Mouse (Mus musculus) erythroblast, adult 5-6 weeks (primary cell): ENCODE data around the gene Aff4. TPM values are rescaled to one million over a fixed set of nuclear protein-coding genes. Genes with fewer than 3 reads are reported as not detected.

Source experiments
- ATAC-seq: replicated peaks from 2 replicates; pipeline ENCODE4 v1.8.0; 2016; ENCODE audit warnings: moderate number of reproducible peaks, mild to moderate bottlenecking, moderate TSS enrichment, inconsistent platforms; ENCODE audit not compliant: poor library complexity, low FRiP score, severe bottlenecking
- total RNA-seq, 2 experiments: library from RNA; stranded (forward) in 1 of 2; stranded (reverse) in 1 of 2; fragments of 150-400 nt in 1 of 2; fragments of 200-764, 138-1000 nt in 1 of 2; gene quantifications; 2 replicates each; pipeline versions ENCODE4 v1.2.3 to v1.2.4; 2015 to 2017; ENCODE audit warnings: low replicate concordance in 2 of 2

Gene Aff4
- total RNA-seq, 2 experiments from 2014 or later, result 25.4 to 50.3 TPM

DNA sequence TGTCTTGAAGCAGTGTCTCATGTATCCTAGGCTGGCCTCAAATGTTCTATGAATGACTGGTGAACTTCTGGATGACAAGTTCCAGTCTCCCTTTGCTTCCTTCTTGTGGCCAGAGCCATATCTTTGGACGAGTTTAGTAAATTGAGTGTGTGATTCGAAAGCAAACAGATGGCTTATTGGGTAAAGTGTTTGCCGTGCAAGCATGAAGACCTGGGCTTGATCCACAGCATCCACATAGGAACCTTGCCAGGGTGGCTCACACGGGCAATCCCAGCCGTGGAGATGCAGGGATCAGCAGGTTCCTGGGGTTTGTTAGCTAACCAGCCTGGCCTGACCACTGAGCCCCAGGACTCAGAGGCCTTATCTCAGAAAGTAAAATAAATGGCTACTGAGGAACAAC, 102.4 kb downstream of the Aff4 start:
- no peak for ATAC-seq

- no peak for ATAC-seq
These were observed 106.1 kb downstream of the Aff4 start, which contains the start of the genes Gm10447 and Shroom1 for GRCm38 (mm10) chr11:53456474-53457371. Gene Gm10447, minus strand, starts transcription at chr11:53457110. Gene Shroom1, plus strand, starts transcription at chr11:53457205.

DNA sequence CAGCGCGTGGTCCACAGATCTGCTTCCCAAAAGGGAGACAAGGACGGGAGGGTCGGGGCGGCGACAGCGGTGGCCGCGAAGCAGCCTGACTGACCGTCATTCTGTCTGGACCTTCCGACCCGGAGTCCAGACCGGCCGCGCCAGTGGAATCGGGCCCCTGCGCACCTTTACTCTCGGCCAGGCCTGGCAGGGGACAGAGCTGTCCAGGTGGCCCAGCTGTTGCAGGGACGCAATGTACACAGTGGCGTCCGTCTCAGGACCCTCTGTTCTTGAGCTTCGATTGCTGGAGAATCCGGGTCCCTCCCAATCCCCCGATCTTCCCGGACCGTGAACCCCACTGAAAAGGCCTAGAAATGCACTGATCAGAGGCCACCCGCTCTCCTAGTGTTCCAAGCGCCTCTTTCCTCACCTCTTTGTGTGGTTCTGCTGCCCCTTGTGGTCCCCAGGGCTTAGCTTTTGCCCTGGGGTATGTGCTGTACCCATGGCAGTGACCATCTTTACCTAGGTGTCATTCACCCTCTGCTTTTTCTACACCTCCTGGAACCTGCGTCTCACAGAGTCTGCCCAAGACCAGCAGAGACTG, 106.8 kb downstream of the Aff4 start:
- no peak; the same call in 1 of the 2 replicates for ATAC-seq

DNA sequence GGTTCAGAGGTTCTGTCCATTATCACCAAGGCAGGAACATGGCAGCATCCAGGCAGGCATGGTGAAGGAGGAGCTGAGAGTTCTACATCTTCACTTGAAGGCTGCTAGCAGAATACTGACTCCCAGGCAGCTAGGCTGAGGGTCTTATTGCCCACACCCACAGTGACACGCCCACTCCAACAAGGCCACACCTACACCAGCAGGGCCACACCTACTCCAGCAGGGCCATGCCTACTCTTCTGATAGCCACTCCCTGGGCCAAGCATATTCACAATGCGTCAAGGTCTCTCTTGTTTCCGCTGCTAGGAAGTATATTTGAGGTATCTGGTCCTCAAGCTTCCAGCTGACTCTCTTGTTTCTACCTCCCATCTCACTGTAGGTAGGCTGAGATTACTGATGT, 108.4 kb downstream of the Aff4 start:
- no peak for ATAC-seq

DNA sequence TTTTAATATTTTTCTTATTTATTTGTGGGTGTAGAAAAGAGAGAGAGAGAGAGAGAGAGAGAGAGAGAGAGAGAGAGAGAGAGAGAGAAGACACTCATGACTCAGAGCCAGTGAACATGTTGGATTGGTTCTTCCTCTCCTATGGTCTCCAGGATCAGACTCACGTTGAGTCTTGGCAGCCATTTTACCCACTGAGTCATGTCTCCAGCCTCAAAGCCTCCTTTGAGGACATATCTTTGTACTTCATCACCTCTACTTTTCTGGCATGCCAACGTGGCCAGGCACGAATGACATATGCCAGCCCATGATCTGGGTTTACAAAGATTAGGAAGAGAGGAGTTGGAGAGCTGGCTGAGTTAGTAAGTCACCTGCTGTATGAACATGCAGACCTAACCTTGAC, 109.6 kb downstream of the Aff4 start:
- ATAC-seq, result no peak

DNA sequence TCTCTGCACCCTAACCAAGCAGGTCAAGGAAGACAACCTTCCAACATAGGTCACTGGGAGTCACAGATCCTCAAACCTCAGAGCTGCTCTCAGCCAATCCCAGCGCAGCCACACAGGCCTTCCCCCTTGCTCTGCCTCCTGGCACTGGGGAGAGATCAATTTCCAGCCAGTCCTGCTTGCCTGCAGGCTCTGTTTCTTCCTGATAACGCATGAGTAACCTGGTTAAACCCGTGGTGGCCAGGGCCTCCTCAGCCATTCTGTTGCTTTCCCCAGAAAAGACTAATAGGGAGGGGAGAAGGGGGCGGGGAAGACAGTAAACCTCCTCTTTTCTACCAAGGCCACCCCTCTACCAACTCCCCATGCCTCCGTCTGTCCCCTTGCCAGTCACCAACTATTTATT, 111.1 kb downstream of the Aff4 start:
- ATAC-seq, result no peak

DNA sequence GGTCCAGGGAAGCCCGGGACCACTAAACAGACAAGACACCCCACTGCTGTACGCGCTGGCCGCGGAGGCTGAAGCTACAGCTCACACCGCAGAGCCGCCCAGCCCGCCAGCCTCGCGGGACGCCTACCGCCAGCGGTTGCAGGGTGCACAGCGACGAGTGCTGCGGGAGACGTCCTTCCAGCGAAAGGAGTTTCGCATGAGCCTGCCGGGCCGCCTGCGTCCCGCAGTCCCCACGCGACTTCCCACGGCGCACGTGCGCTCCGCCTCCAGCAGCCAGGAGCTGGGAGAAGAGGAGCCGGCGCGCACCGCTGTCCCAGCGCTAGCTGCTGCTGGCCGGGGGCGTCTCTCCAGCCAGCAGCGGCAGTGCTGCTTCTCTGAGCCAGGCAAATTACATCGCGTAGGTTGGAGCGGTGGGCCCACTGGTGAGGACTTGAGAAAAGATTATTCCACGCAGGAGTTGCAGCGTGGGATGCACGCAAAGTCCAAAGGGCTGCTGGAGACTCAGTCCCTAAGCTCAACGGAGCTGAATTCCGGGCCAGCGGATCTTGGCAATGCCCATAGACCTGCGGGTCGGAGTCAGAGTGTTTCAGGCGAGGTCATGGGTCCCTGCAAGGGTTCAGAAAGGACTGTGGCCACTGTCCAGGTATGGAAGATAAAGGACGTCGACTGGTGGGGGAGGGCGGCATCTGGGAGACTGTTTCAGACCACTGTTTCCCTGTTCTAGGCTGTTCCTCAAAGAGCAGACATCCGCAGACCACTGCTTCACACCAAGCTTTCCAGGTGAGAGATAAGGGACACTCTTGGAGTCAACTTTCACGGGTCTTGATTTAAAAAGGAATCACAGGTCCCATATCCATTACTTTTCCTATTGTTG, 113.2 kb downstream of the Aff4 start:
- ATAC-seq, result no peak

DNA sequence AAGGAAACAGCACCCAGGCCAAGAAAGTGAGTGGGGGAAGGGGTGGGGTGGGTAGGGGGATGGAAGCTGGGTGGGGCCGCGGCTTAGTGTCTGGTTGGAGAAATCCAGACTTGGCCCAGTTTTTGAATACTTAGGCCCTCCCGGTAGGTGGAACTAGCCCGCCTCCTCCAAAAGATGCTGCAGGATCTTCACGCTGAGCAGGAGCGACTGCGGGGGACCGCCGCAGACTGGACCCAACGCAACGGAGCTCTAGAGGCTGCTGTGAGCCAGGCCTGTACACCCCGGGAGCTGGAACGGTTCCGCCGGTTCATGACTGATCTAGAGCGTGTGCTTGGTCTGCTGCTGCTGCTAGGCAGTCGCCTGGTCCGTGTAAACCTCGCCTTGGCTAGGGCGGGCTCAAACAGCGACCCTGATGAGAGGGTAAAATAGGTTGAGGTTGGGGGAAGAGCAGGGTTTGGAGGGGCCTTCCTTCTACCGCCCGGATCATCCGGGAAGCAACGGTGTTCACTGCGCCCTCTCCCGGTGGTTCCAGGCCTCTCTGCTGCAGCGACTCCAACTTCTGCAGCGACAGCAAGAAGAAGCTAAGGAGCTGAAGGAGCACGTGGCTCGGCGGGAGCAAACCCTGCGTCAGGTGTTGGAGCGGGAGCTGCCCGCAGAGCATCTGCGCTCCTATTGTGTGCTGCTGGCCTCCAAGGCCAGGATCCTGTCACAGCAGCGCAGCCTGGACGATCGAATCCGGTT, 115.8 kb downstream of the Aff4 start:
- no peak for ATAC-seq

DNA sequence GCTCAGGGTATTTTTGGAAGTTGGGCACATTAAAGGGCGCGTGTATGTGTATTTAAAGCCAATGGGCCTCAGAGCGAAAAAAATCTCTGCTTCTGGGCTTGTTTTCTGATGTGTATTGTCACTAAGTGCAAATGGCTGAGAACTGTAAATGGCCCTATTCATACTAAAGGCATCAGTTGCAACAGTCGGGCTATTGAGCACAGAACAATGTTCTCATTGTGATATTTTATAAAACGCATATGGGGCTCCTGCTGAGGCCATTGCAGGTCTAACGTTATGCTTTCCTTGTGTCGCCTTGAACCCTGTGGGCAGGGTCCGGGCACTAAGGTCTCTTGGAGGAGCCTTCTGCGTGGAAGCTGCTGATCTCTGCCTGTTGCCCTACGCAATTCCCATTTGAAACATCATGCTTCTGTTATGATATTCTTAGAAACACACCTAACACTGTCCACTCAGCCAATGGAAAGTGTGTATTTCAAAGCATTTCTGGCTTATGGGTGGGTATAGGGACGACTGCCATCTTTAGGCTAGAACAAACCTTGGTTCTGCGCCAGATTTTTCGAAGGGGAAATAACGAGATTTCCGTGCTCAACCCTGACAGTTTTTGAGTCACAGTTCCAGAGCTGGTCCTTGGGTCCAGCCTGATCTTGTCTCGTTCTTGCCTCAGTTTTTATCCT, 118.8 kb downstream of the Aff4 start:
- no peak for ATAC-seq

GRCm38 (mm10) chr11:53469968-53470695, 119.5 kb downstream of the Aff4 start, which contains the start of gene Gm9837:
Gene Gm9837, minus strand, starts transcription at chr11:53470479.
- ATAC-seq, result peak; percentile 88

Other genes starting within 250 kb of the Aff4 start
- gene Hspa4, start 50.4 kb upstream of the Aff4 start, total RNA-seq (2015; ENCODE audit: low replicate concordance), result 40.9 and 48.5 TPM in 2 replicates
- gene Hspa4, start 50.4 kb upstream of the Aff4 start, total RNA-seq (2017; ENCODE audit: low replicate concordance), result 93.7 and 111 TPM in 2 replicates
- 7.9 and 13.6 TPM in 2 replicates for gene Zcchc10, start 26.2 kb upstream of the Aff4 start, total RNA-seq (2015; ENCODE audit: low replicate concordance)
- 0.94 and 2.0 TPM in 2 replicates for gene Zcchc10, start 26.2 kb upstream of the Aff4 start, total RNA-seq (2017; ENCODE audit: low replicate concordance)
- gene Leap2, start 72.3 kb downstream of the Aff4 start, total RNA-seq (2015; ENCODE audit: low replicate concordance), result not detected in 2 replicates
- gene Leap2, start 72.3 kb downstream of the Aff4 start, total RNA-seq (2017; ENCODE audit: low replicate concordance), result not detected in 2 replicates
- gene Uqcrq, start 80.0 kb downstream of the Aff4 start, total RNA-seq (2015; ENCODE audit: low replicate concordance), result 24.5 and 74.4 TPM in 2 replicates
- gene Uqcrq, start 80.0 kb downstream of the Aff4 start, total RNA-seq (2017; ENCODE audit: low replicate concordance), result 7.6 and 16.6 TPM in 2 replicates
- gene Gdf9, start 80.2 kb downstream of the Aff4 start, total RNA-seq (2015; ENCODE audit: low replicate concordance), result not detected in 2 replicates
- gene Gdf9, start 80.2 kb downstream of the Aff4 start, total RNA-seq (2017; ENCODE audit: low replicate concordance), result not detected in 2 replicates
- gene Gm10447, start 106.3 kb downstream of the Aff4 start, total RNA-seq (2015; ENCODE audit: low replicate concordance), result not detected in 2 replicates
- not detected in 2 replicates for gene Gm10447, start 106.3 kb downstream of the Aff4 start, total RNA-seq (2017; ENCODE audit: low replicate concordance)
- gene Shroom1, start 106.4 kb downstream of the Aff4 start, total RNA-seq (2015; ENCODE audit: low replicate concordance), result not detected in 2 replicates
- not detected in 2 replicates for gene Shroom1, start 106.4 kb downstream of the Aff4 start, total RNA-seq (2017; ENCODE audit: low replicate concordance)
- gene Gm9837, start 119.6 kb downstream of the Aff4 start, total RNA-seq (2015; ENCODE audit: low replicate concordance), result not detected in 2 replicates
- not detected in 2 replicates for gene Gm9837, start 119.6 kb downstream of the Aff4 start, total RNA-seq (2017; ENCODE audit: low replicate concordance)
- gene Gm9945, start 129.3 kb downstream of the Aff4 start, total RNA-seq (2015; ENCODE audit: low replicate concordance), result 2.3 and 2.5 TPM in 2 replicates
- 5.2 and 6.7 TPM in 2 replicates for gene Gm9945, start 129.3 kb downstream of the Aff4 start, total RNA-seq (2017; ENCODE audit: low replicate concordance)
- 178 and 210 TPM in 2 replicates for gene Sowaha, start 129.4 kb downstream of the Aff4 start, total RNA-seq (2015; ENCODE audit: low replicate concordance)
- gene Sowaha, start 129.4 kb downstream of the Aff4 start, total RNA-seq (2017; ENCODE audit: low replicate concordance), result 298 and 357 TPM in 2 replicates
- 28.1 and 29.9 TPM in 2 replicates for gene Sept8, start 168.4 kb downstream of the Aff4 start, total RNA-seq (2015; ENCODE audit: low replicate concordance)
- 31.2 and 60.5 TPM in 2 replicates for gene Sept8, start 168.4 kb downstream of the Aff4 start, total RNA-seq (2017; ENCODE audit: low replicate concordance)
- 1.3 and 4.4 TPM in 2 replicates for gene Kif3a, start 216.5 kb downstream of the Aff4 start, total RNA-seq (2015; ENCODE audit: low replicate concordance)
- gene Kif3a, start 216.5 kb downstream of the Aff4 start, total RNA-seq (2017; ENCODE audit: low replicate concordance), result 2.8 and 5.2 TPM in 2 replicates